Mouse (Mus musculus) naive thymus-derived CD4-positive, alpha-beta T cell, adult 2 months (primary cell): ENCODE measurements around the gene Fam19a1.
"Not testable (repeated sequence)": the region's sequence is repeated elsewhere in the genome, so short reads cannot be mapped to it uniquely, and the experiment has no call there.

Source experiments
- DNase-seq: peaks from one replicate; pipeline ENCODE4 v3.0.0-alpha.2; 2011; ENCODE audit warnings: low read depth

Fam19a1 gene

DNA sequence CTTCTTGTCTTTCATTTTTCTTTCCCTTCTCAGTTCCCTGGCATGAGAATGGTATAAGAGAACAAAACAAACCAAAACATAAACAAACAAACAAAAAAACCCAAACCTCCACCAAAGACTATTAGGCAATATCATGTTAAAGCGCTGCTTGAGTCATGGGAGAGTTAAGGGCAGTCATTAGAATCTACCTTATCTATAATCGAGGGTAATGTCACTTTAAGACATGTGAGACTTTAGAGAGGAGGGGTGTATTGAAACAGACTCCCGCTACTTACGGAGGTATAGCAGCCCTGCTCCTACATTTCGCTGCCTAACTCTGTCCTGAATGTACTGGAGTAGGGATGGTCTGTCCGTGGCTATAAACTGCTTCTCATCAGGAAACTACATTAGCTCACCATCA lies at the start of gene Fam19a1:
Fam19a1 (plus strand) TSS at position 301 of the 400 bp plus-strand sequence.
- no peak for DNase-seq

DNA sequence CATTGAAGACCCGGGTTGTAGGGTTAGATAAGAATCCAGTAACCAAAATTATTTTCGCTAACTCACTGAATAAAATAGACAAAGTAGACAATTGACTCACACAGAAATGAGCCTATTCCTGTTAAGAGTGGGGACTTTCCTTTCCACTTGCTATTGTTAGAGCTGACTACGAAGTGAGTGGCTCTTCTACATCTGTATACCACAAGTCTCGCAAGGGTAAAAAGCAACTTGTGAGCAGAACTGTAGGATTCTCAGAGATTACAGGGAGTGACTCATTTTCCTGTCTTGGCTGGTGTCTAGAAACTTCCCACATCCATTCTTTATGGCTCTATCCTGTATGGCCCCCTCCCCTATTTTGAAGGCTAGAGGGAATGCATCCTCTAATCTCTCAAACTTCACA lies 41.9 kb upstream of the Fam19a1 start:
- DNase-seq: no peak

DNA sequence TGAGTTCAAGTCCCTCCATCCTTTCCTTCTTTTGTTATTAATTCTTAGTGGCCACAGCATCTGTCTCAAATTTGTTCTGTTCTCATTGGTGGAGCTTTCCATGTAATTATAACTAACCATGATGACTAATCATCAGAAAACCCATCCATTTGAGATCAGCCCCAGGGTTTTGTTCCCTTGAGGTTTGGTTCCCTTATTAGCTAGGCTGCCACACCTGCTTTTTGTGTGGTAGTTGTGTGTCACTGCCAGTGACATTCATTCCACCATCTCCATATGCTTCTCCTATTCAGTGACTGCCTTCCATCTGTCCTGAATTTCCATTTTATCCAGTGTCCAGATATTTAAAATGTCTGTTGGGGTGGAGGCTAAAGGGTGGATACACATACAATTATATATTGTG lies 41.4 kb upstream of the Fam19a1 start:
- no peak for DNase-seq

DNA sequence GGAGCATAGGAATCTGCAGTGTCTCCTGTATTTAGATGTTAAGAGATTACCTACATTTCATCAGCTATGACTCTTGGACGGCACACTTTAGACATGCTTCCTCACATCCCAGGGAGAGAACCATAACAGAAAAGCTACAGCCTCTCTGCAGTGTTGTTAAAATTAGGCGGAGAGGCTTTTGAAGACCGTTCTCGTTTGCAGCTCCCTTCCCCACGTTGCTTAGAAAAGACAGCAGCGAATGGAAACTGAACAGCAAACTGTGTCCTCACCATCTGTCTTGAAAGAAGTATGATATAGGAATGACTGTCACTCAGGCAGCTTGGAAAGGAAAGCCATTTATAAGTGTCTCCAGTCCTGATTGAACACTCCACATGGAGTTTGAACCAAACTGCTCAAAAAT lies 23.0 kb upstream of the Fam19a1 start:
- no peak for DNase-seq

DNA sequence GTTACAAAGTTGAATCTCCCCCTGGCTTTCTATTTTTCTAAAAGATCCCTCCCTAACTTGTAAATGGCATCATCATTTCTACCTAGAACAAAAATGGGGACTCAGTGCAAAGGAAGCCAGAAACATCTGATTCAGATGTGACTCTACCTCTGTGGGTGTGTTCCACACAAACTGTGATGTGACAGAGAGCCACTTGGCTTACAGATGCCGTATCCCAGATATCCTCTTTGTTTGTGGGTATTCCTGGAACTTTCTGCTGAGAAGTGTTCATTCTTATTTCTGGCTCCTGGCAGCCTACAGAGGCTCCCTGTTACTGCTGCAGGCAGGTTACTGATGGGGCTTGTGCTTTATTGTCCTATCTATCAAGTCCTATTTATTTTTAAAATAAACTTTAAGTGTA lies 19.2 kb upstream of the Fam19a1 start:
- no peak for DNase-seq

DNA sequence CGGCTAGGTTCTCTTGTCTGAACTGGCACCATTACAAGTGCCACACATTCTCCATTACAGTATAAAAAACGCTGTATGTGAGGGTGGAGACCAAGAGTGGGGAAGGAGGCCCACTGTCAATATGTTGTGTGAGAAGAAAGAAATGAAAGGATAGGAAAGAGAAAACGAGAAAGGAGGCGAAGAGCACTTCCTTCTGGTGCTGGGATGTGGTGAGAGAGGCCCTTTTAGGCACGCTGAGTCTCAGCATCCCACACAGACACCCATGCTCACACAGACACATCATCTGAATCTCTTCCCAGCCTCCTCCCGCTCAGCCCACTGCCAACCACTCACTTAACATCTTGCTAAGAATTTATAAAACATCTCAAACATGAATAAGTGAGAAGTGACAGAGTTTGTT lies 14.7 kb upstream of the Fam19a1 start:
- DNase-seq: no peak

DNA sequence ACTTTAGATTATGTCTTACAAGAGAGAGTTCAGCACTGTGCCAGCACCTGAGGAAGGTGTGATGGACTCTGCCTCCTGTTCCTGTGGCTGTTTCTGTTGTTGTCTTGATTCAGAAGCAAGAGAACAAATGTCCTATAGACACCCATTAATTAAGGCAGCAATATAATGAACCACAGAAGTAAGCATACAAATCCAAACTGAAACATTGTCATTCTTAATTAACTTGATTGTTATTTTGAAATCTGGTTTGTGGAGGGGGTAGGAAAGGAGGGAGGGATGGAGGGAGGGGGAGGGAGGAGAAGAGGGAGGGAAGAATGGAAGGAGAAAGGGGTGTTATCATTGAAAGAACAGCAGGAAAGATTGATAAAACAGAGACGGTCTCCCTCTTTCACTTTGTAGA lies 1.3 kb upstream of the Fam19a1 start:
- DNase-seq: no peak

DNA sequence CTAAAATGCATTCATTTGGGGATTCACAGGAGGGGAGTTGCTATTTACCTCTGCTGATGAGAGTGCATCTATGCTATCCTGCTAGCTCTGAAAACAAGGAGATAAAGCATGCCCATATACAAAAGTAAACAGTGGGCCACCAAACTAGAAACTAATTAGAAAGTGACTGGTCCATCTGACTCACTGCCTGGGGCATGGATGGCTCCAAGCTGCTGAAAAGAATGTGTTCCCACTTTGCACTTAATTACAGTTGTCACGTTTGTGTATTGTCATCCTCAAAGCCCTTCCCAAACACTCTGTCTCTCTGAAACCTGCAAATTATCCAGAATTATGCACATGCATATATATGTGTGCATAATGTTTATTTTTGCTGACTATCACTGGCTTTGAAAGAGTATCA lies 1.2 kb downstream of the Fam19a1 start:
- no peak for DNase-seq

DNA sequence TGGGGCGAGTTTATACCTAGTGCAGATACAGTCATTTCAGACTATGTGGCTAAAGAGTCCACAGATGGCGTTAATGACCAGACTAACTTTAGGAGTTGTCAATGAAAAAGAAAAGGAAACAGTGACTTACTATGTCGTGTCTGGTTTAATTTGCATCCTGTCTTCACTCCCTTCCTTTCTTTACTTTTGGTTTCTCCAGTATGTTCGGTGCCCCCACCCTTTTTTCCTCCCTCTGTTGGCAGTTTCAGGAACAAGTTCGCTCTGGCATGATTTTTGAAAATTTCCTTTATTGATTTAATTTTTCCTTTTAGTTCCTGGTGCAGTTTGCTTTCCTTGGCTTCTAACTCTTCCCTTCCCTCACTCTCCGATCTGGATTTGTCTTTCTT lies 3.2 kb downstream of the Fam19a1 start:
- DNase-seq: no peak

DNA sequence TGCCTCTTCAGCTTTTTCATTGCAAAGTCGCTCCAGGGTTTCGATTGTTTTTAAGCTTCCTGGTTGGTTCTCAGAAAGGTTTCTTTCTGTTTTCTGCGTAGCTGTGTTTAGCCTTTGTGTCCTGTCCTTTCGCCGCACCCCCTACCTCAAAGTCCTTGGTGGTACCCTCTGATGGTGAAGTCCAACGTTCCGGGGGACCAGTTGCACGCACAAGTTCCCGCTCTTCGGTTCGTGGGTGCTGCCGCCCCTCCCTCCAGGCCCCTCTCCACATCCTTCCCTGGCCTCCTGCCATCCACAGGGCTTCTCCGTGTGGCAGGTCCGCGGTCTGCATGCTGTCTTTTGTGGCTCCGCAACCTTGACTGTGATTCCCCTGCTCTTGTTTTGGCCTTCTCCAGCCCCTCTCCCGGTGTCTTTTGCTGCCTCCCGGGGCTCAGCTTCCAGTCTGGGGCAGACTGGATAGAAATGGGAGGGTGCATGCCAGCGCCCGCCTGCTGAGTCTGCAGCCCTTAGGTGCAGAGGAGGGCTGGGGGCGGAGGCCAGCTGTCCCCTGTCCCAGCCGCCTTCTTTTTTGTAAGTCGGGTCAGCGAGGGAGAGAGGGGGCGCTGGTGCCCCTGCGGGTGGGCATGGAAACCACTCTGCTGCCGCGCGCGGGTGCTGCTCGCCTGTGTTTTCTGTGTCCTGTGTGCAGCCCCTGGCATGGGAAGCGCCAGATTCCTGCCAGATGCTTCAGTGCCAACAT lies 3.7 kb downstream of the Fam19a1 start:
- no peak for DNase-seq

DNA sequence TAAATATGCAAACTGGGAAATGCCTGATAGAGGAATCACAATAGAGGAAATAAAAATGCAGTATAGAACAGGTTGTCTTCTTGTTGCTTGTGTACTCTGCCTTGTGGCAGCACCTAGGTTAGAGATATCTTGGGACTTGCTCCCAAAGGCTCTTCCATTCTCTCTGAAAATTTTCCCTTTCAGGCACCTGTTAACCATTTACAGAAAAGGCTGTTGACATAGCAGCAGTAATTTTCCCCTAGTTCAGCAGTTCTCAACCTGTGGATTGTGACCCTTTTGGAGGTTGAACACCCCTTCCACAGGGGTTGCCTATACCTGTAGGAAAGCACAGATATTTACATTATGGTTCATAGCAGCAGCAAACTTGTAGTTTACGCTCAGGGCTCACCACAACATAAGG lies 30.4 kb downstream of the Fam19a1 start:
- no peak for DNase-seq

DNA sequence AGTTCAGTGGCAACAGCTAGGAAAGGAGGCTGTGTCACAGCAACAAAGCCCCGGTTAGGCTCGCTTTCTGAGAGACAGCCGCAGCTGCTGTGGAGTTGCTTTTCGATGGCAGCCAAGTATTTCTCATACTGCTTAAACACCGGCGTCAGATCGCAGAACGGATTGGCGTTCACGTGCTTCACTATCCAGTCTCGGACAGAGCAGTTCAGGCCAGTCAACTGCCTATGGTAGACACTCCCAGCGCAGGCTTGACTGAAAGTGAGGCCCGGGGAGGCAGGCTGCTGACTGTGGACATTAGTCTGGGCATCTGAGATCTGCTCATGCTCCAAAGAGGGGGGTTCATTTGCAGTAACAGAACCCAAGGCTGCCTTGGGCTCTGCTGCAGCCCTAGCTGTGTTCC lies 52.4 kb downstream of the Fam19a1 start:
- no peak for DNase-seq

DNA sequence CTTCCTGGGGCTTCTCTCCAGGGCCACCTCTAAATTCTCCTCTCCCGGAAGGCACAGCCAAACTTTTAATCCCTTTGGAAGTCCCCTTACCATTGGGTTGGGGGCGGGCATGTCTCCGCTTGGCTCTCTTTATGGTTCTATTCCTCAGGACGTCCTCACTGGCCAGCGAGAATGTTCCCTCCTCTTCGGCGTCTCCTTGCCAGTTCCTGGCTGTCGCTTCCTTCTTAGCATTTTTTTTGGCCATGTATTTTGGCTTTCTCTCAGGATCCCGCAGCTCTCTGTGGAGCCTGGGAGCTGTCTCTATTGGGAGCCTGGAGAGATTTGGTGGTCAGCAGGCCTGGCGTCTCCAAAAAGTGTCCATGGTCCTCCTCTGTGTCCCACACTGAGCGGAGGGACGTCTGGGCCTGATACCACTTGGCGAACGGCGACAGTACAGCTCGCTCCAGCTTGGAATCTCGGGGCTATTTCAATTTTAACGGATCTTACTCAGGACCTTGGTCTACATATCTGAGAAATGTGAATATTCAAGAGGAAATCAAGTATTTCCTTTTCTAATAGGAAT lies 52.9 kb downstream of the Fam19a1 start, which contains the start of gene 1700123L14Rik:
1700123L14Rik (minus strand) TSS at position 426 of the 562 bp plus-strand sequence.
- no peak for DNase-seq

DNA sequence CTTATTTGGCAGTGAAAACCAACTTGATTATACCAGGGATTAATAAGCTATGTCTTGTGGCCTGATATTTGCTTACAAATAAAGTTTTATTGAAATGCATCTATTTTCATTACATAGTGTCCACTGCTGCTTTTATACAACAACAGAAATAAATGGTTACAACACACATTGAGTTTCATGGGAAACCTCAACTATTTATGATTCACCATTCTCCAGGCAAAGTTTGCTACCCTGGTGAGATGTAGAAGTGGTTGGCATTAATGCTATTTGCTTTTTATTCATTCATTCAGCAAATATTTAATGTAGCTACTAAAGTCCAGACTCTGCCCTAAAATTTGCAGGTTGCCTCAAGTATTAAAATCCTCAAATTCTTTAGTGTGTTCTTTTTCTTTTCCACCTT lies 54.1 kb downstream of the Fam19a1 start:
- no peak for DNase-seq

DNA sequence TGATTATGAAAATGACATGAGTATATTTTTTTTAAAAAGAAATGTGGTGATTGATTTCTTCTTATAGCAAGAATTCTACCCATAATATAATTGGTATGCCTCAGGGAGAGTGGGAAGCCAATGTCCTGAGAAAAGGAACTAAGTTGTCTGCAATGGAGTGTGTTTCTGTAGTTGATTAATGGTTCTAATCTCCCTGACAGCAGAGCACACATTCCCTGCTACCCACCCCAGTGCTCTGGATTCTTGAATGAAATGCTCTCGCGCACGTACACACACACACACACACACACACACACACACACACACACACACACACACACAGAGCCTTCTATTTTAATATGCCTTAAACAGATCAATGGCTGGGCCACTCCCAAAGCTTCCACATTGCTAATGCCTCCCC lies 60.7 kb downstream of the Fam19a1 start:
- no peak for DNase-seq

DNA sequence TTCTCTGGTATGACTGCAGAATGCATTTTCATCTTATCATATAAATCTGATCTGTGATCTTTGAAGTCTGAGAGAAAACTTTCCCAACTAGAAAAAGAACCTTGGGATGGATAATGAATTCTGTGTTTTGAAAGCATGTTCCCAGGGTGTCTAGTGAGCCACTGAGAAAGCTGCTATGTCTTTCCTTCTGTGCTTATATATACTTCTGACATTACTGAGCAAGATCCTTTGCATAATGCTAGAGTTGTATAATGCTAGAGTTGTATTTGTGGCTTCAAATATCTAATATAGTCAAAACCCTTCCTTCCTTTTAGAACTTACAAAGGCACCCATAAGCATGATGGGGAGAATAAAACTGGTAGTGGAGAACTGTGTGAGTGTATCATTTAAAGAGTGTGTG lies 65.6 kb downstream of the Fam19a1 start:
- no peak for DNase-seq

DNA sequence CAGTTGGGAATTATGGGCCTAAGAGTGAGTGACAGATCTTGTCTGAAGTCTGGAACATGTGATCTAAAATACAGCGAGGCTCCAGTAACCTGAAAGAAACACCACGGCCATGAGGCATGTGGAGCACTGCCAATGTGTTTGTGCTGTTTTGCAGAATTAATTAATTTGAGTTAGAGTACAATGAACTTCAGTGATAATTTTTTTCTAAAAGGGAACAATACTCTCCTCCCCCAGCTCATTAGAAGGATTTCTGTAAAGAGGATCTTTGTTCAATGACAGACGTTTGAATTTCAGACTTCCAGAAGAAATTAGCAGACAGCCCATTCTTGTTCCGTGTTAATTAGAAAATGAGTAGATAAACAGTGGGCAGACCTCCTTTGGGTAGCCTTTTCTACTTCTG lies 70.4 kb downstream of the Fam19a1 start:
- no peak for DNase-seq

DNA sequence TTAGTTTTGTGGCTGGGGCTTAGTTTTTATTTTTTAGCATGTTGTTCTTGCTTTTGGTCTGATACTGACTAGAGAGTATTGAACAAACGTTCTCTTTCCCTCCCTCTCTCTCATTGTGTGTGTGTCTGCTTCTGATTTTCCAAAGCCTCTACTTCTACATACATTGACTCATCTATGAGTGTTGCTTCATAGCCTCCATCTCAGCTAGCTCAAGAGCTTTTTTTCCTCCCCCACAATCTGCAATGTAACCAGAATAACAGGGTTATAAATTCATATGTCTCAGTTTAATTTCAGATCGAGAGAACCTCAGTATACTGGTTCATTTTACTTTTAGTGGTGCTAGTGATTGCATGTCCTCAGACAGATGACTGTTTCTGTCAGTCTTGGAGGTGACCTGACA lies 73.6 kb downstream of the Fam19a1 start:
- DNase-seq: no peak

DNA sequence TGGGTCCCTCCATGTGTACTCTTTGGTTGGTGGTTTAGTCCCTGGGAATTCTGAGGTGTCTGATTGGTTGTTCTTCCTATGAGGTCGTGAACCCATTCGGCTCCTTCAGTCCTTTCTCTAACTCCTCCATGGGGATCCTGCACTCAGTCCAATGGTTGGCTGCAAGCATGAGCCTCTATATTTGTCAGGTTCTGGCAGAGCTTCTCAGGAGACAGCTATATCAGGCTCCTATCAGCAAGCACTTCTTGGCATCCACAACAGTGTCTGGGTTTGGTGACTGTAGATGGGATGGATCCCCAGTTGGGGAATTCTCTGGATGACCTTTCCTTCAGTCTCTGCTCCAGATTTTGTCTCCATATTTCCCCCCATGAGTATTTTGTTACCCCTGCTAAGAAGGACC lies 86.0 kb downstream of the Fam19a1 start:
- not testable (repeated sequence) for DNase-seq

DNA sequence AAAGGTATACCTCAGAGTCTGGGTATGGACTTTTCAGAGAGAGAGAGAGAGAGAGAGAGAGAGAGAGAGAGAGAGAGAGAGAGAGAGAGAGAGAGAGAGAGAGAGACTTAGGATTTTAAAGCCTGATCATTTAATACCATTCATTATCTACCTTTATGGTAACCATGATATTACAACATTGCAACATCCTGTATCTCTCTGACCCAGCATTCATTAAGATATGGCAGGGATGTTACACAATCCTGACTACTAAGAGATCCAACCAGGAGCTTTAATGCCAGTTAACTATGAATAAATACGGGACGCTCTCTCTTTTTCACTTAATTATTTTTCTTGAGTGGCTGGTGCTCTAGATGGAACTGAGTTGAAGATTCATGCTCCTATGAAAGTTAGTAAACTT lies 92.4 kb downstream of the Fam19a1 start:
- no peak for DNase-seq

DNA sequence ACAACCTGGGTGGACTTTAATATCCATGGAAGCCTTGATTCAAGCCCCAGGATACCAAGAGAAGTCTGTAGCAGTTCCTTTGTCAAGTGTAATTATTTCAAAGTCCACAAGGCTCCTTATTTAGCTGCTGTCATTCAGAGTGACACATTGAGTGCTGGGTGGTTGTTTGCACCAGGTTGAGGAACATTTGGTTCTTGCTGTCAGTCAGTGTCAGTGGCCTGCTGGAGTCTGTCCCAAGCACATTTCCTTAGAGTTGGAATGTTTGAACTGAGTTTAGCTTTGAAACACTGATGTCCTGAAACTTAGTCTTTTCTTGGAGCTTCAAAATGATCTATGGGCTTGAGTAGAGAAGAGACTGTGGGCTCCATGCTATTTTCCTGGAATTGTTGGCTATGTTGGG lies 121.9 kb downstream of the Fam19a1 start:
- no peak for DNase-seq

DNA sequence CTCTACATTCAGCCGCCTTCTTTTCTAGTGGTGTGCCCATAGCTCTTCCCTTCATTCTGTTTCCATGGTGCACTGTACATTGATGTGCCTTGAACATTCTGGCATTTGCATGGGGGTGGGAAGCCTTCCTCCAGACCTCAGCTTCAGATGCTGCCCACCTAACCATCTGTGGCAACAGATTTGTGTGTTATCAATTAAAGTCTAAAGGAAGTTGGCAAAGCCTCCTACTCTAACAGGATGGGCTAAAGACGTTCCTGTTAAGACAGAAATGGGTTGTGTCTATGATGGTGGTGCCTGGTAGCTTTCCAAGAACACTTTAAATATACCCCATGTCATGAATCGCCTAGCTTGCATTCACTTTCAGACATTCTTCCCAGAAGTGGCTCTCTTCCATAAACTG lies 131.4 kb downstream of the Fam19a1 start:
- DNase-seq: no peak

DNA sequence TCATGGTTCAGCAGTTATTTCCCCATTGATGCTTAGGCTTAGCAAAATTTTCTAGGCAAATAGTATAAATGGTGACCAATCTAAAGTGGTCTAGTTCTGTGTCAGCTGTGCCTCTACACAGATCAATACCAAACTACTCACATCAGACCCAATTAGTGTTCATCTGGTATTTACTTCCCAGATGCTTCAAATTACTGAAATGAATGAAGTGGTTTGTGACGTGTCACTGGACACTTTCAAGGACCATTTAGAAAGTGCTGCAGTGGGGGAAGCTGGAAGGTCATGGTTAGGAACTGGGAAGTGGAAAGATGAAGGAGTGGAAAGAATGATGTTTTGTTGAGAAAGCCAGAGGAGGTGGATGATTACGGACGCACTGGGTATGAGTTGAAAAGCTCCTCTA lies 139.0 kb downstream of the Fam19a1 start:
- no peak for DNase-seq

DNA sequence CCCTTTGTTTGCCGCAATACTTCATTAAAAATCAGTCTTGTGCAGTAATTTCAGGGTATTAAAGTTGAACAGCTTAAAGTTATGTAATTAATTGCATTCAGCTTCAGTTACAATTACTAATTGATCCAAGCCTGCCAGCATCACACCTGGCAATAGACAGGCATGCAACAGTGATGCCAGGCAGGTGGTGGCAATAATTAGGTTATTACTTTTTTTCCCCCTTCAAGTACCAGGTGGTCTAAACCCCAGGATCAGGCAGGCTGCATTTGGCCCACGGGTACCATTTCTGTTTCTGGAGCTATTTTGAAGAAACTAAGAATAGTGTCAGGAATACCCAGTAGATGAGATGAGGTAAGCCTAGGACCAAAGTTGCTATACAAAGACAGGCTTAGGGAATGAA lies 141.9 kb downstream of the Fam19a1 start:
- DNase-seq: no peak
